Mouse (Mus musculus) B cell, adult 62 days (primary cell): Measurements from ENCODE around the gene Tat. TPM values are rescaled to one million over a fixed set of nuclear protein-coding genes. Genes with fewer than 3 reads are reported as not detected.

Experiments used
- total RNA-seq: library from RNA; stranded (reverse); gene quantifications from 4 replicates; pipeline ENCODE4 v1.2.4, GENCODE M21; 2023

Gene Tat
- not detected in 4 replicates for total RNA-seq

GRCm38 (mm10) chr8:109990224-109990623 lies at the start of gene Tat:
Tat (plus strand) TSS chr8:109990437.

GRCm38 (mm10) chr8:109961693-109962367 lies 28.4 kb upstream of the Tat start, which contains the start of gene Marveld3:
Marveld3 (minus strand) TSS chr8:109962203.

GRCm38 (mm10) chr8:110039659-110040058 lies 49.4 kb downstream of the Tat start, which contains the start of gene Chst4:
Chst4 (minus strand) TSS chr8:110039740.

Other genes with a start within 250 kb of the Tat start
- gene Ap1g1, start 211.9 kb upstream of the Tat start, total RNA-seq, result 83.4 to 104 TPM (median 92.7 TPM) in 4 replicates
- 19.7 to 22.4 TPM (median 21.3 TPM) in 4 replicates for gene Phlpp2, start 121.9 kb upstream of the Tat start, total RNA-seq
- not detected in 4 replicates for gene Marveld3, start 28.2 kb upstream of the Tat start, total RNA-seq
- not detected in 4 replicates for gene Chst4, start 49.3 kb downstream of the Tat start, total RNA-seq
- 5.2 to 7.2 TPM (median 6.8 TPM) in 4 replicates for gene Zfp612, start 89.3 kb downstream of the Tat start, total RNA-seq
- not detected in 4 replicates for gene Gm21964, start 110.8 kb downstream of the Tat start, total RNA-seq
- gene Gm17720, start 112.3 kb downstream of the Tat start, total RNA-seq, result not detected in 4 replicates
- gene Calb2, start 177.8 kb downstream of the Tat start, total RNA-seq, result not detected in 4 replicates
- gene Cmtr2, start 225.2 kb downstream of the Tat start, total RNA-seq, result 14.2 to 17.7 TPM (median 16.1 TPM) in 4 replicates